Mouse (Mus musculus) cortical plate, adult 2 months (tissue): ENCODE results near the gene Golim4.

Experiments used
- CTCF ChIP-seq: fragments of 200-500 bp; IDR thresholded peaks from 2 replicates; pipeline ENCODE4 v1.5.1; 2011; ENCODE audit warnings: mild to moderate bottlenecking, control low read depth, low read length; ENCODE audit not compliant: insufficient read depth; ENCODE audit errors: extremely low read depth
- POLR2A ChIP-seq: fragments of 200-500 bp; IDR thresholded peaks from 2 replicates; pipeline ENCODE4 v1.6.1; 2011; ENCODE audit warnings: mild to moderate bottlenecking, low read length, control low read depth; ENCODE audit not compliant: insufficient read depth; ENCODE audit errors: extremely low read depth

- TF ChIP-seq CTCF = no peak
- TF ChIP-seq POLR2A = no peak
Observed at GRCm38 (mm10) chr3:75834827-75835226, 121.9 kb downstream of the Golim4 start.
